Mouse (Mus musculus): ENCODE measurements around the gene Olfr1248.
"Not testable (repeated sequence)": the region's sequence is repeated elsewhere in the genome, so short reads cannot be mapped to it uniquely, and the experiment has no call there.

Olfr1248 gene

GRCm38 (mm10) chr2:89618145-89618544, at the start of gene Olfr1248:
Olfr1248 (minus strand) TSS chr2:89618245.
- not testable (repeated sequence) for DNase-seq (ENCODE audit: inconsistent age in 2 of 2, low spot score in 1 of 2)

GRCm38 (mm10) chr2:89661367-89661766, 43.3 kb upstream of the Olfr1248 start, which contains the start of gene Olfr1250:
Olfr1250 (minus strand) TSS chr2:89661467.
- DNase-seq (ENCODE audit: inconsistent age in 2 of 2, low spot score in 1 of 2), result no peak

- DNase-seq (ENCODE audit: inconsistent age in 2 of 2, low spot score in 1 of 2), result no peak
Observed at GRCm38 (mm10) chr2:89634883-89635282, 16.8 kb upstream of the Olfr1248 start, which contains the start of gene Olfr1249. Olfr1249 (minus strand) TSS chr2:89634983.

GRCm38 (mm10) chr2:89614030-89614429, 4.0 kb downstream of the Olfr1248 start, which contains the start of gene Olfr1247:
Olfr1247 (minus strand) TSS chr2:89614130.
- DNase-seq (ENCODE audit: inconsistent age in 2 of 2, low spot score in 1 of 2), result no peak

GRCm38 (mm10) chr2:89593057-89593456, 25.0 kb downstream of the Olfr1248 start, which contains the start of gene Olfr1246:
Olfr1246 (minus strand) TSS chr2:89593157.
- DNase-seq (ENCODE audit: inconsistent age in 2 of 2, low spot score in 1 of 2), result no peak

GRCm38 (mm10) chr2:89578347-89578746, 39.7 kb downstream of the Olfr1248 start, which contains the start of gene Olfr1245:
Olfr1245 (minus strand) TSS chr2:89578447.
- DNase-seq (ENCODE audit: inconsistent age in 2 of 2, low spot score in 1 of 2), result no peak
